Mouse (Mus musculus): Measurements from ENCODE around the gene Gm49387.

GRCm38 (mm10) chr14:31664903-31665565 is 24.4 kb upstream of the Gm49387 start:
- no peak for TF ChIP-seq CTCF (IDR thresholded peaks at IDR 0.05; ENCODE audit: extremely low read depth, insufficient read depth, low read length)
- TF ChIP-seq POLR2A (IDR thresholded peaks at IDR 0.05; ENCODE audit: extremely low read depth, insufficient read depth, low read length), result no peak
